Mouse (Mus musculus) stomach, embryonic 14.5 days (tissue): ENCODE measurements around the gene Fkbp11. TPM values are rescaled to one million over a fixed set of nuclear protein-coding genes. Genes with fewer than 3 reads are reported as not detected.
A peak's percentile ranks its signal among the peaks of the same experiment; 100 is the strongest.

Source experiments
- ATAC-seq: fragments of 200-750 bp; cut with Nextera tagmentation; 2 replicates; pipeline ENCODE4 v1.8.0; 2017; ENCODE audit warnings: low read depth, moderate TSS enrichment; ENCODE audit not compliant: insufficient number of reproducible peaks, insufficient read depth, low FRiP score
- H3K27ac ChIP-seq: fragments of 300-500 bp; sonication (generic); 2 replicates; pipeline ENCODE4 v1.5.1; 2014; ENCODE audit warnings: mild to moderate bottlenecking, low read length, moderate library complexity, mixed read lengths
- H3K27me3 ChIP-seq: fragments of 300-500 bp; sonication (generic); 2 replicates; pipeline ENCODE4 v1.6.1; 2014; ENCODE audit warnings: low read length, control low read depth, mixed read lengths; ENCODE audit not compliant: control insufficient read depth, insufficient read depth
- H3K36me3 ChIP-seq: fragments of 300-500 bp; sonication (generic); 2 replicates; pipeline ENCODE4 v1.6.1; 2014; ENCODE audit warnings: mild to moderate bottlenecking, control low read depth, low read length, moderate library complexity, mixed read lengths; ENCODE audit not compliant: control insufficient read depth, insufficient read depth
- H3K4me1 ChIP-seq: fragments of 300-500 bp; sonication (generic); 2 replicates; pipeline ENCODE4 v1.6.1; 2014; ENCODE audit warnings: low read length, control low read depth, mixed read lengths; ENCODE audit not compliant: control insufficient read depth, insufficient read depth
- H3K4me2 ChIP-seq: fragments of 300-500 bp; sonication (generic); replicated peaks from 2 replicates; pipeline ENCODE4 v1.6.1; 2014; ENCODE audit warnings: low read depth, low read length, control low read depth
- H3K4me3 ChIP-seq: fragments of 300-500 bp; sonication (generic); 2 replicates; pipeline ENCODE4 v1.5.1; 2014; ENCODE audit warnings: low read depth, low read length, control low read depth
- H3K9ac ChIP-seq: fragments of 300-500 bp; sonication (generic); replicated peaks from 2 replicates; pipeline ENCODE4 v1.6.1; 2014; ENCODE audit warnings: low read depth, mild to moderate bottlenecking, control low read depth, low read length, moderate library complexity, mixed read lengths
- H3K9me3 ChIP-seq: fragments of 300-500 bp; sonication (generic); 2 replicates; pipeline ENCODE4 v1.6.1; 2016; ENCODE audit warnings: low read depth, low read length, control low read depth; ENCODE audit not compliant: control insufficient read depth
- WGBS: fragments of 180-500 bp; shearing (Covaris S2); extraction: QIAGEN DNeasy Blood & Tissue Kit; methylation state at CpG from one replicate; pipeline ENCODE4 v1.1.7; 2014; 5-methylcytosine and 5-hydroxymethylcytosine counted together
- polyA plus RNA-seq: library from polyadenylated mRNA; unstranded; fragments of >200 nt; fragmentation: Nextera tagmentation; extraction: Ambion mirVana; gene quantifications from 2 replicates; pipeline ENCODE4 v1.2.1, GENCODE M21; 2014

Gene Fkbp11
- polyA plus RNA-seq, 1 experiment from 2014 or later: 38.1 TPM

- peaks cover 3% of the 10 kb centered on the region; the same call in 1 of the 2 replicates for H3K4me1 ChIP-seq
- no peak overlapping the region for H3K27ac ChIP-seq
- H3K36me3 ChIP-seq: no peaks in the 10 kb centered on the region
- WGBS: 5% methylated on average over 40 of the region's 40 CpGs
- no peak overlapping the region for H3K9ac ChIP-seq
- peaks cover 23% of the 10 kb centered on the region for H3K27me3 ChIP-seq
- no peaks in the 10 kb centered on the region for H3K9me3 ChIP-seq
- H3K4me3 ChIP-seq: peak overlapping the region; percentile 14; the same call in 1 of the 2 replicates
- peak; percentile 81; the same call in 1 of the 2 replicates for ATAC-seq
- H3K4me2 ChIP-seq: peak overlapping the region; percentile 37
Observed at GRCm38 (mm10) chr15:98699190-98700105, 28.6 kb downstream of the Fkbp11 start.

- Histone ChIP-seq H3K27ac (no peak overlapping the region), H3K9ac (no peak overlapping the region), H3K36me3 (no peaks in the 10 kb centered on the region), H3K27me3 (peaks cover 13% of the 10 kb centered on the region), H3K4me3 (no peak overlapping the region), H3K9me3 (no peaks in the 10 kb centered on the region), H3K4me1 (peaks cover 7% of the 10 kb centered on the region; the same call in 1 of the 2 replicates), H3K4me2 (no peak overlapping the region)
- no peak for ATAC-seq
- 47% methylated on average over 8 of the region's 8 CpGs for WGBS
Observed at GRCm38 (mm10) chr15:98696216-98696615, 31.8 kb downstream of the Fkbp11 start.

GRCm38 (mm10) chr15:98695726-98696125 is 32.3 kb downstream of the Fkbp11 start:
- no peaks in the 10 kb centered on the region for H3K36me3 ChIP-seq
- no peak for ATAC-seq
- WGBS: 47% methylated on average over 9 of the region's 9 CpGs

GRCm38 (mm10) chr15:98692171-98692715 is 35.8 kb downstream of the Fkbp11 start:
- ATAC-seq: no peak
- Histone ChIP-seq H3K27ac (0 out of 2 replicates have a peak overlapping the region, but pooled peaks have one; percentile 10), H3K4me1 (0 out of 2 replicates have a peak, but pooled peaks cover 4% of the 10 kb centered on the region), H3K36me3 (no peaks in the 10 kb centered on the region), H3K9ac (no peak overlapping the region), H3K27me3 (no peaks in the 10 kb centered on the region), H3K4me3 (no peak overlapping the region), H3K9me3 (no peaks in the 10 kb centered on the region), H3K4me2 (0 out of 2 replicates have a peak overlapping the region, but pooled peaks have one; percentile 5)
- 26% methylated on average over 11 of the region's 11 CpGs for WGBS

More at GRCm38 (mm10) chr15:98695726-98696125, 32.3 kb downstream of the Fkbp11 start:
- H3K9me3 ChIP-seq: no peaks in the 10 kb centered on the region
- H3K4me3 ChIP-seq: no peak overlapping the region
- H3K4me2 ChIP-seq: no peak overlapping the region
- H3K27ac ChIP-seq: no peak overlapping the region
- peaks cover 7% of the 10 kb centered on the region; the same call in 1 of the 2 replicates for H3K4me1 ChIP-seq
- no peak overlapping the region for H3K9ac ChIP-seq
- H3K27me3 ChIP-seq: peaks cover 8% of the 10 kb centered on the region

GRCm38 (mm10) chr15:98691486-98692147 is 36.4 kb downstream of the Fkbp11 start:
- Histone ChIP-seq H3K9me3 (no peaks in the 10 kb centered on the region), H3K4me3 (no peak overlapping the region), H3K4me1 (0 out of 2 replicates have a peak, but pooled peaks cover 4% of the 10 kb centered on the region), H3K27me3 (no peaks in the 10 kb centered on the region), H3K4me2 (no peak overlapping the region), H3K27ac (0 out of 2 replicates have a peak overlapping the region, but pooled peaks have one; percentile 10), H3K36me3 (no peaks in the 10 kb centered on the region), H3K9ac (no peak overlapping the region)
- ATAC-seq: no peak
- 53% methylated on average over 7 of the region's 7 CpGs for WGBS

- H3K9me3 ChIP-seq: no peaks in the 10 kb centered on the region
- no peak for ATAC-seq
- no peak overlapping the region for H3K27ac ChIP-seq
- no peak overlapping the region for H3K4me2 ChIP-seq
- H3K4me3 ChIP-seq: no peak overlapping the region
- H3K36me3 ChIP-seq: no peaks in the 10 kb centered on the region
- H3K9ac ChIP-seq: no peak overlapping the region
- H3K27me3 ChIP-seq: no peaks in the 10 kb centered on the region
- 77% methylated on average over 2 of the region's 2 CpGs for WGBS
- H3K4me1 ChIP-seq: 0 out of 2 replicates have a peak, but pooled peaks cover 4% of the 10 kb centered on the region
Observed at GRCm38 (mm10) chr15:98689682-98690081, 38.3 kb downstream of the Fkbp11 start.

- H3K9me3 ChIP-seq: no peaks in the 10 kb centered on the region
- H3K27me3 ChIP-seq: no peaks in the 10 kb centered on the region
- no peak overlapping the region for H3K9ac ChIP-seq
- no peak overlapping the region for H3K27ac ChIP-seq
- no peaks in the 10 kb centered on the region for H3K36me3 ChIP-seq
- ATAC-seq: no peak
- H3K4me3 ChIP-seq: no peak overlapping the region
- no peaks in the 10 kb centered on the region for H3K4me1 ChIP-seq
- WGBS: 65% methylated on average over 3 of the region's 3 CpGs
- H3K4me2 ChIP-seq: no peak overlapping the region
Observed at GRCm38 (mm10) chr15:98685926-98686325, 42.1 kb downstream of the Fkbp11 start.

GRCm38 (mm10) chr15:98683746-98684145 is 44.3 kb downstream of the Fkbp11 start:
- 83% methylated on average over 1 of the region's 1 CpGs for WGBS
- H3K9ac ChIP-seq: no peak overlapping the region
- H3K27me3 ChIP-seq: no peaks in the 10 kb centered on the region
- no peaks in the 10 kb centered on the region for H3K4me1 ChIP-seq
- no peaks in the 10 kb centered on the region for H3K36me3 ChIP-seq
- ATAC-seq: no peak
- H3K9me3 ChIP-seq: no peaks in the 10 kb centered on the region
- no peak overlapping the region for H3K4me2 ChIP-seq
- no peak overlapping the region for H3K27ac ChIP-seq
- no peak overlapping the region for H3K4me3 ChIP-seq
